Mouse (Mus musculus): ENCODE measurements around the gene Camk1d. TPM values are rescaled to one million over a fixed set of nuclear protein-coding genes. Genes with fewer than 3 reads are reported as not detected.
A peak's percentile ranks its signal among the peaks of the same experiment; 100 is the strongest.

Camk1d gene
- polyA plus RNA-seq (2012; rRNA removed) (0.47 and 0.63 TPM in 2 replicates), polyA plus RNA-seq (2014; fragmentation: Nextera tagmentation; extraction: Ambion mirVana) (0.83 and 1.0 TPM in 2 replicates)

GRCm38 (mm10) chr2:5714211-5715053, at the start of gene Camk1d:
Camk1d (minus strand) TSS chr2:5714515.
- Histone ChIP-seq H3K36me3 (replicated peaks; ENCODE audit: control insufficient read depth, insufficient read depth, low read depth) (no peaks in the 10 kb centered on the region), H3K27ac (no peak within 1 kb of the TSS), H3K27me3 (ENCODE audit: control insufficient read depth, insufficient read depth, low read length) (peaks cover 38% of the 10 kb centered on the region), H3K4me3 (ENCODE audit: insufficient read depth in 1 of 2, low read depth in 2 of 2, low read length in 2 of 2) (peak within 1 kb of the TSS; percentile 56 to 61), H3K9me3 (ENCODE audit: control insufficient read depth, low read length) (no peaks in the 10 kb centered on the region), H3K4me2 (ENCODE audit: low read depth) (peak within 1 kb of the TSS; percentile 81), H3K9ac (replicated peaks) (peak within 1 kb of the TSS; percentile 18), H3K4me1 (replicated peaks; ENCODE audit: control insufficient read depth in 2 of 2, insufficient read depth in 2 of 2, low read length in 1 of 2) (0 out of 4 replicates have a peak, but pooled peaks cover 2 to 4% of the 10 kb centered on the region in 2 experiments)
- peak; percentile 36 to 54 (median 38) for DNase-seq (ENCODE audit: low read depth in 3 of 3, low spot score in 3 of 3)
- WGBS (ENCODE audit: insufficient replicate concordance): under 1% methylated on average over 76 of the region's 80 CpGs
- TF ChIP-seq CTCF (IDR thresholded peaks at IDR 0.05; ENCODE audit: low read depth): peak; percentile 53
- TF ChIP-seq EP300 (IDR thresholded peaks at IDR 0.05; ENCODE audit: low read depth): no peak
- ATAC-seq (ENCODE audit: insufficient read depth): peak; percentile 75

- Histone ChIP-seq H3K36me3 (replicated peaks; ENCODE audit: control insufficient read depth, insufficient read depth, low read depth) (no peaks in the 10 kb centered on the region), H3K9ac (replicated peaks) (no peak overlapping the region), H3K4me1 (replicated peaks; ENCODE audit: control insufficient read depth in 2 of 2, insufficient read depth in 2 of 2, low read length in 1 of 2) (no peaks in the 10 kb centered on the region), H3K4me2 (ENCODE audit: low read depth) (no peak overlapping the region), H3K27ac (no peak overlapping the region), H3K4me3 (ENCODE audit: insufficient read depth in 1 of 2, low read depth in 2 of 2, low read length in 2 of 2) (no peak overlapping the region), H3K27me3 (ENCODE audit: control insufficient read depth, insufficient read depth, low read length) (no peaks in the 10 kb centered on the region), H3K9me3 (ENCODE audit: control insufficient read depth, low read length) (no peaks in the 10 kb centered on the region)
- no peak; the same call in 1 of the 2 replicates for TF ChIP-seq CTCF (IDR thresholded peaks at IDR 0.05; ENCODE audit: low read depth)
- TF ChIP-seq EP300 (IDR thresholded peaks at IDR 0.05; ENCODE audit: low read depth): no peak
- DNase-seq (ENCODE audit: low read depth in 3 of 3, low spot score in 3 of 3) (no peak), ATAC-seq (ENCODE audit: insufficient read depth) (no peak)
- WGBS (ENCODE audit: insufficient replicate concordance): 63% methylated on average over 3 of the region's 3 CpGs
These were observed 47.7 kb upstream of the Camk1d start for GRCm38 (mm10) chr2:5762031-5762430.

- Histone ChIP-seq H3K36me3 (replicated peaks; ENCODE audit: control insufficient read depth, insufficient read depth, low read depth) (no peaks in the 10 kb centered on the region), H3K27me3 (ENCODE audit: control insufficient read depth, insufficient read depth, low read length) (no peaks in the 10 kb centered on the region), H3K9me3 (ENCODE audit: control insufficient read depth, low read length) (no peaks in the 10 kb centered on the region), H3K4me2 (ENCODE audit: low read depth) (no peak overlapping the region), H3K9ac (replicated peaks) (no peak overlapping the region), H3K27ac (no peak overlapping the region), H3K4me1 (replicated peaks; ENCODE audit: control insufficient read depth in 2 of 2, insufficient read depth in 2 of 2, low read length in 1 of 2) (no peaks in the 10 kb centered on the region), H3K4me3 (ENCODE audit: insufficient read depth in 1 of 2, low read depth in 2 of 2, low read length in 2 of 2) (no peak overlapping the region)
- DNase-seq (ENCODE audit: low read depth in 3 of 3, low spot score in 3 of 3) (no peak), ATAC-seq (ENCODE audit: insufficient read depth) (no peak)
- no peak for TF ChIP-seq CTCF (IDR thresholded peaks at IDR 0.05; ENCODE audit: low read depth)
- no peak for TF ChIP-seq EP300 (IDR thresholded peaks at IDR 0.05; ENCODE audit: low read depth)
- 68% methylated on average over 8 of the region's 8 CpGs for WGBS (ENCODE audit: insufficient replicate concordance)
These were observed 46.2 kb upstream of the Camk1d start for GRCm38 (mm10) chr2:5760479-5761008.

- no peak overlapping the region for H3K27ac ChIP-seq
- no peak overlapping the region for H3K4me3 ChIP-seq (ENCODE audit: insufficient read depth in 1 of 2, low read depth in 2 of 2, low read length in 2 of 2)
- no peak for DNase-seq (ENCODE audit: low read depth in 3 of 3, low spot score in 3 of 3)
- no peak overlapping the region for H3K9ac ChIP-seq (replicated peaks)
- H3K4me2 ChIP-seq (ENCODE audit: low read depth): no peak overlapping the region
- H3K4me1 ChIP-seq (replicated peaks; ENCODE audit: control insufficient read depth in 2 of 2, insufficient read depth in 2 of 2, low read length in 1 of 2): no peaks in the 10 kb centered on the region
- no peaks in the 10 kb centered on the region for H3K36me3 ChIP-seq (replicated peaks; ENCODE audit: control insufficient read depth, insufficient read depth, low read depth)
- ATAC-seq (ENCODE audit: insufficient read depth): no peak
- WGBS (ENCODE audit: insufficient replicate concordance): 77% methylated on average over 2 of the region's 2 CpGs
- TF ChIP-seq EP300 (IDR thresholded peaks at IDR 0.05; ENCODE audit: low read depth) (no peak), CTCF (IDR thresholded peaks at IDR 0.05; ENCODE audit: low read depth) (no peak)
- no peaks in the 10 kb centered on the region for H3K27me3 ChIP-seq (ENCODE audit: control insufficient read depth, insufficient read depth, low read length)
- no peaks in the 10 kb centered on the region for H3K9me3 ChIP-seq (ENCODE audit: control insufficient read depth, low read length)
These were observed 44.3 kb upstream of the Camk1d start for GRCm38 (mm10) chr2:5758569-5758968.

- Histone ChIP-seq H3K36me3 (replicated peaks; ENCODE audit: control insufficient read depth, insufficient read depth, low read depth) (no peaks in the 10 kb centered on the region), H3K4me3 (ENCODE audit: insufficient read depth in 1 of 2, low read depth in 2 of 2, low read length in 2 of 2) (no peak overlapping the region), H3K27ac (no peak overlapping the region), H3K4me2 (ENCODE audit: low read depth) (no peak overlapping the region), H3K9ac (replicated peaks) (no peak overlapping the region), H3K9me3 (ENCODE audit: control insufficient read depth, low read length) (no peaks in the 10 kb centered on the region), H3K4me1 (replicated peaks; ENCODE audit: control insufficient read depth in 2 of 2, insufficient read depth in 2 of 2, low read length in 1 of 2) (no peaks in the 10 kb centered on the region), H3K27me3 (ENCODE audit: control insufficient read depth, insufficient read depth, low read length) (no peaks in the 10 kb centered on the region)
- ATAC-seq (ENCODE audit: insufficient read depth) (no peak), DNase-seq (ENCODE audit: low read depth in 3 of 3, low spot score in 3 of 3) (no peak)
- 64% methylated on average over 3 of the region's 3 CpGs for WGBS (ENCODE audit: insufficient replicate concordance)
- TF ChIP-seq CTCF (IDR thresholded peaks at IDR 0.05; ENCODE audit: low read depth): no peak
- TF ChIP-seq EP300 (IDR thresholded peaks at IDR 0.05; ENCODE audit: low read depth): no peak
These were observed 36.6 kb upstream of the Camk1d start for GRCm38 (mm10) chr2:5750872-5751271.

Data from liver, embryonic 14.5 days (tissue).